15 mouse cellular contexts compared by ENCODE assay signal in the genomic region with DNA sequence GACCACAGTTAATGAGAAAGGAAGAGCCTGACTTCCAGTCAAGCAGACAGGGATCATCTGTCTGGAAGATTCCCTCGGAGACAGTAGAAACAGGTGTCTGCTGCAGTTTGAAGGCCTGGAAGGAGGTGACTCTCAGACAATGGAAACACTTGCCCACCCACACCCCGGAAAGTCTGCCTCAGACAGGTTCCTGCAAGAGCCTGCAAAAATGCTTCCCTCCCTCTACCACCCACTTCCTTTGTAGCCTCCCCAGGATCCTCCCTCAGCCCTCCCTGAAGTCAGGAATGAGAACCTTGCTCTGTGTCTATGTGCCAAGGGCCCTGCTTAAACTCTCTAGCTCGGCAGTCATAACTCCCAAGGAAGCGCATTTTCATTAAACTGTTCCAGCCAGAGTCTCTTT.
A peak's percentile ranks its signal among the peaks of the same experiment; 100 is the strongest.
DNase-seq lines count a peak whose midpoint lies in the region; ATAC-seq lines count a peak whose summit lies in the region.
"Had no signal": no experiment of that assay in that cellular context is flagged by ENCODE, and none has a peak within 500 bp of the region (broad histone marks: within the 10 kb centered on the region; RNA-seq: fewer than 3 reads in every experiment).

No protein-coding gene starts in this region.

- H3K27ac ChIP-seq in hindbrain, embryonic 10.5 days, result peak overlapping the region; percentile 42; the same call in 1 of the 2 replicates
- H3K27ac ChIP-seq in hindbrain, embryonic 13.5 days, result no peak overlapping the region
- H3K27ac ChIP-seq in forebrain, embryonic 15.5 days (replicated peaks), result peak overlapping the region; percentile 60
- H3K27ac ChIP-seq: heart, adult 2 months; liver, embryonic 12.5 days; neural tube, embryonic 12.5 days had no signal

- no peak overlapping the region for H3K4me3 ChIP-seq in hindbrain, embryonic 10.5 days
- no peak overlapping the region for H3K4me3 ChIP-seq in hindbrain, embryonic 13.5 days
- no peak overlapping the region for H3K4me3 ChIP-seq in forebrain, embryonic 15.5 days
- H3K4me3 ChIP-seq: heart, adult 2 months; liver, embryonic 12.5 days; neural tube, embryonic 12.5 days had no signal

- peaks cover 27% of the 10 kb centered on the region for H3K4me1 ChIP-seq in hindbrain, embryonic 10.5 days (replicated peaks)
- H3K4me1 ChIP-seq in hindbrain, embryonic 13.5 days (replicated peaks), result 0 out of 2 replicates have a peak, but pooled peaks cover 3% of the 10 kb centered on the region
- peaks cover 14% of the 10 kb centered on the region for H3K4me1 ChIP-seq in forebrain, embryonic 15.5 days
- H3K4me1 ChIP-seq: liver, embryonic 12.5 days had no signal

- peaks cover 10% of the 10 kb centered on the region for H3K27me3 ChIP-seq in hindbrain, embryonic 10.5 days (ENCODE audit: insufficient read depth, poor library complexity, severe bottlenecking)
- 0 out of 2 replicates have a peak, but pooled peaks cover 3% of the 10 kb centered on the region for H3K27me3 ChIP-seq in hindbrain, embryonic 13.5 days
- H3K27me3 ChIP-seq in forebrain, embryonic 15.5 days, result no peaks in the 10 kb centered on the region
- H3K27me3 ChIP-seq: liver, embryonic 12.5 days; neural tube, embryonic 12.5 days had no signal

- H3K9ac ChIP-seq in hindbrain, embryonic 13.5 days, result no peak overlapping the region
- H3K9ac ChIP-seq in forebrain, embryonic 15.5 days (replicated peaks), result no peak overlapping the region
- H3K9ac ChIP-seq: liver, embryonic 12.5 days; neural tube, embryonic 12.5 days had no signal

- ATAC-seq in hindbrain, embryonic 13.5 days (ENCODE audit: low FRiP score), result no peak
- no peak for ATAC-seq in forebrain, embryonic 15.5 days (replicated peaks)
- ATAC-seq: liver, embryonic 12.5 days had no signal

- no peaks in the 10 kb centered on the region for H3K36me3 ChIP-seq in hindbrain, embryonic 10.5 days
- no peaks in the 10 kb centered on the region for H3K36me3 ChIP-seq in hindbrain, embryonic 13.5 days
- no peaks in the 10 kb centered on the region for H3K36me3 ChIP-seq in forebrain, embryonic 15.5 days
- H3K36me3 ChIP-seq: liver, embryonic 12.5 days; neural tube, embryonic 12.5 days had no signal

- H3K4me2 ChIP-seq in hindbrain, embryonic 13.5 days, result no peak overlapping the region
- H3K4me2 ChIP-seq in forebrain, embryonic 15.5 days (replicated peaks), result no peak overlapping the region
- H3K4me2 ChIP-seq: liver, embryonic 12.5 days; neural tube, embryonic 12.5 days had no signal

- DNase-seq in hindbrain, embryonic 10.5 days (ENCODE audit: low spot score), result no peak
- DNase-seq in right cerebral cortex, adult 18-20 months, result peak; percentile 26
- no peak for DNase-seq in right cerebral cortex, postnatal 14 days
- no peak for DNase-seq in retina, embryonic 14.5 days (ENCODE audit: low spot score)
- no peak for DNase-seq in gastrocnemius, postnatal 14 days
- DNase-seq: adrenal gland, adult 2 months; cerebellum, adult 11-12 months; heart, adult 2 months; kidney, adult 2 months; kidney, postnatal 4 days; thymus, postnatal 25 days had no signal

- WGBS in hindbrain, embryonic 10.5 days, result 76% methylated on average over 4 of the region's 4 CpGs
- 67% methylated on average over 4 of the region's 4 CpGs for WGBS in hindbrain, embryonic 13.5 days
- WGBS in forebrain, embryonic 15.5 days, result 60% methylated on average over 4 of the region's 4 CpGs

- H3K9me3 ChIP-seq in hindbrain, embryonic 10.5 days, result no peaks in the 10 kb centered on the region
- H3K9me3 ChIP-seq in hindbrain, embryonic 13.5 days, result no peaks in the 10 kb centered on the region
- no peaks in the 10 kb centered on the region for H3K9me3 ChIP-seq in forebrain, embryonic 15.5 days
- H3K9me3 ChIP-seq: liver, embryonic 12.5 days; neural tube, embryonic 12.5 days had no signal

- intact Hi-C loops in gastrocnemius, postnatal 14 days (cut with DNase I; ENCODE audit: low total_unique reads), result no loop called here
